Mouse (Mus musculus) kidney, postnatal 0 days (tissue): ENCODE measurements around the gene Dgat2. TPM values are rescaled to one million over a fixed set of nuclear protein-coding genes. Genes with fewer than 3 reads are reported as not detected.

Experiments
- ATAC-seq: fragments of 200-750 bp; cut with Nextera tagmentation; replicated peaks from 2 replicates; pipeline ENCODE4 v1.8.0; 2017; ENCODE audit warnings: low read depth, moderate number of reproducible peaks, moderate TSS enrichment, moderate library complexity; ENCODE audit not compliant: low FRiP score
- DNase-seq: peaks from one replicate; pipeline ENCODE4 v3.0.0-alpha.2; 2016; ENCODE audit warnings: low spot score
- H3K27ac ChIP-seq: fragments of 300-500 bp; sonication (generic); 2 replicates; pipeline ENCODE4 v1.5.1; 2014; ENCODE audit warnings: mild to moderate bottlenecking
- H3K27me3 ChIP-seq: fragments of 300-500 bp; sonication (generic); 2 replicates; pipeline ENCODE4 v1.6.1; 2014; ENCODE audit warnings: low read length, mixed read lengths; ENCODE audit not compliant: insufficient read depth
- H3K36me3 ChIP-seq: fragments of 300-500 bp; sonication (generic); 2 replicates; pipeline ENCODE4 v1.6.1; 2014; ENCODE audit warnings: low read length, mixed read lengths; ENCODE audit not compliant: insufficient read depth
- H3K4me1 ChIP-seq: fragments of 300-500 bp; sonication (generic); replicated peaks from 2 replicates; pipeline ENCODE4 v1.6.1; 2014; ENCODE audit warnings: antibody characterized with exemption, low read length, mixed read lengths; ENCODE audit not compliant: insufficient read depth
- H3K4me2 ChIP-seq: fragments of 300-500 bp; sonication (generic); 2 replicates; pipeline ENCODE4 v1.6.1; 2014; ENCODE audit warnings: mild to moderate bottlenecking, low read length, moderate library complexity, mixed read lengths
- H3K4me3 ChIP-seq: fragments of 300-500 bp; sonication (generic); replicated peaks from 2 replicates; pipeline ENCODE4 v1.5.1; 2014; ENCODE audit warnings: low read depth, low read length
- H3K9ac ChIP-seq: fragments of 300-500 bp; sonication (generic); 2 replicates; pipeline ENCODE4 v1.6.1; 2014; ENCODE audit warnings: low read depth, low read length
- H3K9me3 ChIP-seq: fragments of 300-500 bp; sonication (generic); replicated peaks from 2 replicates; pipeline ENCODE4 v1.6.1; 2016; ENCODE audit warnings: low read length, inconsistent platforms, mixed read lengths
- CTCF ChIP-seq: IDR thresholded peaks from 2 replicates; pipeline ENCODE4 v1.5.1; 2016; ENCODE audit warnings: antibody characterized with exemption, low read depth, mild to moderate bottlenecking, moderate library complexity
- WGBS: fragments of 180-500 bp; shearing (Covaris S2); extraction: QIAGEN DNeasy Blood & Tissue Kit; methylation state at CpG from one replicate; pipeline ENCODE4 v1.1.7; 2014; 5-methylcytosine and 5-hydroxymethylcytosine counted together
- polyA plus RNA-seq: library from polyadenylated mRNA; unstranded; fragments of >200 nt; fragmentation: Nextera tagmentation; extraction: Ambion mirVana; gene quantifications from 2 replicates; pipeline ENCODE4 v1.2.1, GENCODE M21; 2015

Gene Dgat2
- polyA plus RNA-seq, 1 experiment from 2014 or later: 53.1 TPM

- H3K27ac ChIP-seq: no peak overlapping the region
- WGBS: 74% methylated on average over 2 of the region's 2 CpGs
- no peak for TF ChIP-seq CTCF
- H3K4me3 ChIP-seq: no peak overlapping the region
- DNase-seq (no peak), ATAC-seq (no peak)
- no peaks in the 10 kb centered on the region for H3K9me3 ChIP-seq
- no peaks in the 10 kb centered on the region for H3K27me3 ChIP-seq
- no peak overlapping the region for H3K4me2 ChIP-seq
- H3K4me1 ChIP-seq: no peaks in the 10 kb centered on the region
- no peak overlapping the region for H3K9ac ChIP-seq
- no peaks in the 10 kb centered on the region for H3K36me3 ChIP-seq
Observed at GRCm38 (mm10) chr7:99213686-99214085, 31.2 kb upstream of the Dgat2 start.

- no peak overlapping the region for H3K9ac ChIP-seq
- ATAC-seq: no peak
- WGBS: 94% methylated on average over 1 of the region's 1 CpGs
Observed at GRCm38 (mm10) chr7:99213056-99213455, 30.5 kb upstream of the Dgat2 start.

GRCm38 (mm10) chr7:99208704-99209103 lies 26.2 kb upstream of the Dgat2 start:
- WGBS: 94% methylated on average over 4 of the region's 4 CpGs
- Histone ChIP-seq H3K9ac (no peak overlapping the region), H3K36me3 (no peaks in the 10 kb centered on the region), H3K27ac (no peak overlapping the region), H3K4me2 (no peak overlapping the region), H3K4me1 (no peaks in the 10 kb centered on the region), H3K4me3 (no peak overlapping the region), H3K27me3 (no peaks in the 10 kb centered on the region), H3K9me3 (no peaks in the 10 kb centered on the region)
- no peak for TF ChIP-seq CTCF
- ATAC-seq: no peak
- DNase-seq: no peak

More at GRCm38 (mm10) chr7:99213056-99213455, 30.5 kb upstream of the Dgat2 start:
- H3K4me2 ChIP-seq: no peak overlapping the region
- no peak for DNase-seq
- H3K4me3 ChIP-seq: no peak overlapping the region
- H3K4me1 ChIP-seq: no peaks in the 10 kb centered on the region
- no peaks in the 10 kb centered on the region for H3K27me3 ChIP-seq
- no peak overlapping the region for H3K27ac ChIP-seq
- TF ChIP-seq CTCF: no peak
- no peaks in the 10 kb centered on the region for H3K9me3 ChIP-seq
- H3K36me3 ChIP-seq: no peaks in the 10 kb centered on the region

- no peak for TF ChIP-seq CTCF
- no peak for ATAC-seq
- WGBS: 69% methylated on average over 7 of the region's 7 CpGs
Observed at GRCm38 (mm10) chr7:99206364-99206763, 23.8 kb upstream of the Dgat2 start.

GRCm38 (mm10) chr7:99202163-99202562 lies 19.6 kb upstream of the Dgat2 start:
- H3K9me3 ChIP-seq: no peaks in the 10 kb centered on the region
- TF ChIP-seq CTCF: no peak
- no peak for DNase-seq
- no peak overlapping the region for H3K9ac ChIP-seq
- WGBS: 79% methylated on average over 7 of the region's 7 CpGs
- ATAC-seq: no peak
- H3K4me3 ChIP-seq: no peak overlapping the region
- no peak overlapping the region for H3K4me2 ChIP-seq
- H3K27ac ChIP-seq: no peak overlapping the region
- no peaks in the 10 kb centered on the region for H3K36me3 ChIP-seq
- H3K4me1 ChIP-seq: no peaks in the 10 kb centered on the region
- H3K27me3 ChIP-seq: no peaks in the 10 kb centered on the region

More at GRCm38 (mm10) chr7:99206364-99206763, 23.8 kb upstream of the Dgat2 start:
- Histone ChIP-seq H3K4me1 (no peaks in the 10 kb centered on the region), H3K9me3 (no peaks in the 10 kb centered on the region), H3K4me3 (no peak overlapping the region), H3K36me3 (no peaks in the 10 kb centered on the region), H3K4me2 (no peak overlapping the region), H3K27ac (no peak overlapping the region), H3K9ac (no peak overlapping the region), H3K27me3 (no peaks in the 10 kb centered on the region)
- no peak for DNase-seq

- no peak for DNase-seq
- ATAC-seq: peak; percentile 54
- H3K9ac ChIP-seq: no peak overlapping the region
- H3K4me3 ChIP-seq: no peak overlapping the region
- 16% methylated on average over 4 of the region's 4 CpGs for WGBS
- H3K9me3 ChIP-seq: no peaks in the 10 kb centered on the region
- TF ChIP-seq CTCF: no peak
- no peak overlapping the region for H3K4me2 ChIP-seq
- H3K36me3 ChIP-seq: no peaks in the 10 kb centered on the region
- no peak overlapping the region for H3K27ac ChIP-seq
- no peaks in the 10 kb centered on the region for H3K4me1 ChIP-seq
- H3K27me3 ChIP-seq: no peaks in the 10 kb centered on the region
Observed at GRCm38 (mm10) chr7:99200290-99200689, 17.8 kb upstream of the Dgat2 start.
